Mouse (Mus musculus): Measurements from ENCODE around the gene Fyb2. TPM values are rescaled to one million over a fixed set of nuclear protein-coding genes. Genes with fewer than 3 reads are reported as not detected.

Gene Fyb2
- polyA plus RNA-seq, 1 experiment from 2014 or later: 0.13 TPM

- H3K4me2 ChIP-seq (ENCODE audit: low read depth, low read length): no peak overlapping the region
- ATAC-seq (ENCODE audit: low read depth): no peak
- no peak overlapping the region for H3K4me3 ChIP-seq (ENCODE audit: low read length)
- 65% methylated on average over 5 of the region's 5 CpGs for WGBS
- no peaks in the 10 kb centered on the region for H3K9me3 ChIP-seq (ENCODE audit: control insufficient read depth, low read length)
- no peak overlapping the region for H3K27ac ChIP-seq (ENCODE audit: low read length)
- no peaks in the 10 kb centered on the region for H3K36me3 ChIP-seq (ENCODE audit: control insufficient read depth, insufficient read depth, low read length)
- H3K27me3 ChIP-seq (ENCODE audit: control insufficient read depth, insufficient read depth, low read depth, low read length): no peaks in the 10 kb centered on the region
- no peak overlapping the region for H3K9ac ChIP-seq (ENCODE audit: low read length)
- H3K4me1 ChIP-seq (replicated peaks; ENCODE audit: control insufficient read depth, insufficient read depth, low read length): no peaks in the 10 kb centered on the region
These were observed 19.7 kb upstream of the Fyb2 start for GRCm38 (mm10) chr4:104893588-104893987.

DNA sequence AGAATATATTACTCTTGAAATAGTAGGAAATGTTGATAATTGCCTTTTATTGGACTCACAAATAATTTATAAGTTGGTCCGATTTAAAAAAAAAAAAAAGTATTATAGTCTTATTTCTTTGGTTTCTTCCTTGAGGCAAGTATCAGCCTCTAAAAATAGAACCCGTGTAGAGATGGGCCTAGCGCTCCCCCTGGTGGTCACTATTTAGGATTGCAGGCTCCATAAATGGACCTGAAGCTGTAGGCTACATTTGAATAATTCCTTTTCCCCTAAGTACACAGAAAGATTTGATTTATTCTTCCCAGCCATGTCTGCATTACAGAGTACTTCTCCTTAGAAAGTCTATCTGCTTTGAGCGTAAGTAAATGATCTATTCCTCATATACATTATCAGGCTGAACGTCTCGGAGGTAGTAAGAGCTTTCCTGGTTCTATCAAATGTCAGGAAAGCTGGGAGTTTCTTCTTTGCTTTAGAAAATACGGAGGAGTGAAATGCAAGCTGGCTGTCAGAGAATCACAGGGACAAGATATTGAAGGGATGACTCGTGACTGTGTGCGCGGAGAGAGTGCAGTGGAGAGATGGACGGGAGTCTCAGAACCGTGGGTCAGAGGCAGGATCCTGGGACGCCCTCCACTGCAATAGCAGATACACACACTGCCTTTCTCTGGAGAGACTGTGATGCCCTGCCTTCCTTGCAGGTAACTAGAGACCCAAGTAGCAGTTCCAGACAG lies 19.1 kb upstream of the Fyb2 start:
- H3K27me3 ChIP-seq (ENCODE audit: control insufficient read depth, insufficient read depth, low read depth, low read length): no peaks in the 10 kb centered on the region
- H3K4me1 ChIP-seq (replicated peaks; ENCODE audit: control insufficient read depth, insufficient read depth, low read length): no peaks in the 10 kb centered on the region
- H3K4me3 ChIP-seq (ENCODE audit: low read length): no peak overlapping the region
- no peak for ATAC-seq (ENCODE audit: low read depth)
- no peak overlapping the region for H3K27ac ChIP-seq (ENCODE audit: low read length)
- H3K9ac ChIP-seq (ENCODE audit: low read length): no peak overlapping the region
- H3K4me2 ChIP-seq (ENCODE audit: low read depth, low read length): no peak overlapping the region
- H3K36me3 ChIP-seq (ENCODE audit: control insufficient read depth, insufficient read depth, low read length): no peaks in the 10 kb centered on the region
- WGBS: 51% methylated on average over 13 of the region's 13 CpGs
- H3K9me3 ChIP-seq (ENCODE audit: control insufficient read depth, low read length): no peaks in the 10 kb centered on the region

- H3K36me3 ChIP-seq (ENCODE audit: control insufficient read depth, insufficient read depth, low read length): no peaks in the 10 kb centered on the region
- no peaks in the 10 kb centered on the region for H3K9me3 ChIP-seq (ENCODE audit: control insufficient read depth, low read length)
- no peak overlapping the region for H3K4me2 ChIP-seq (ENCODE audit: low read depth, low read length)
- H3K27ac ChIP-seq (ENCODE audit: low read length): no peak overlapping the region
- ATAC-seq (ENCODE audit: low read depth): no peak
- WGBS: 74% methylated on average over 2 of the region's 2 CpGs
- no peak overlapping the region for H3K4me3 ChIP-seq (ENCODE audit: low read length)
- no peaks in the 10 kb centered on the region for H3K27me3 ChIP-seq (ENCODE audit: control insufficient read depth, insufficient read depth, low read depth, low read length)
- no peaks in the 10 kb centered on the region for H3K4me1 ChIP-seq (replicated peaks; ENCODE audit: control insufficient read depth, insufficient read depth, low read length)
- H3K9ac ChIP-seq (ENCODE audit: low read length): no peak overlapping the region
These were observed 10.4 kb upstream of the Fyb2 start for GRCm38 (mm10) chr4:104902836-104903235.

DNA sequence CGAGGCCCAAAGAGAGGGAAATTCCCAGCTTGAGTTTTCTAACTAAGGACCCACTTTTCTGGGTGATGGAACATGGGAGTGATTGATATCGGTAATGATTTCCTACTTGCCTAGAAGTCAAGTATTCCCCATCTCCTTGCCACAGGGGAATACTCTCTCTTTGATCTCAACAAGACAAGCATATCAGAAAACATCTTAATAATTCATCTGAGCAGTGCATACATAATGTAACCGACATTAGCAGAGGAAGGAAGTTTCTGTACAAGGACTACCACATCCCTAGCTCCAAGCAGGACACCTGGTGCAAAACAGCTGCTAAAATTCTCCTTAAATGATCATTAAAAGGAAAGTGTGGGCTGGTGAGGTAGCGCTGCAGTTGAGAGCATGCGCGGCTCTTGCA lies 8.2 kb upstream of the Fyb2 start:
- no peaks in the 10 kb centered on the region for H3K9me3 ChIP-seq (ENCODE audit: control insufficient read depth, low read length)
- WGBS: 81% methylated on average over 6 of the region's 6 CpGs
- no peaks in the 10 kb centered on the region for H3K36me3 ChIP-seq (ENCODE audit: control insufficient read depth, insufficient read depth, low read length)
- H3K27ac ChIP-seq (ENCODE audit: low read length): no peak overlapping the region
- no peak for ATAC-seq (ENCODE audit: low read depth)
- no peak overlapping the region for H3K4me2 ChIP-seq (ENCODE audit: low read depth, low read length)
- H3K9ac ChIP-seq (ENCODE audit: low read length): no peak overlapping the region
- no peak overlapping the region for H3K4me3 ChIP-seq (ENCODE audit: low read length)
- no peaks in the 10 kb centered on the region for H3K4me1 ChIP-seq (replicated peaks; ENCODE audit: control insufficient read depth, insufficient read depth, low read length)
- H3K27me3 ChIP-seq (ENCODE audit: control insufficient read depth, insufficient read depth, low read depth, low read length): no peaks in the 10 kb centered on the region

DNA sequence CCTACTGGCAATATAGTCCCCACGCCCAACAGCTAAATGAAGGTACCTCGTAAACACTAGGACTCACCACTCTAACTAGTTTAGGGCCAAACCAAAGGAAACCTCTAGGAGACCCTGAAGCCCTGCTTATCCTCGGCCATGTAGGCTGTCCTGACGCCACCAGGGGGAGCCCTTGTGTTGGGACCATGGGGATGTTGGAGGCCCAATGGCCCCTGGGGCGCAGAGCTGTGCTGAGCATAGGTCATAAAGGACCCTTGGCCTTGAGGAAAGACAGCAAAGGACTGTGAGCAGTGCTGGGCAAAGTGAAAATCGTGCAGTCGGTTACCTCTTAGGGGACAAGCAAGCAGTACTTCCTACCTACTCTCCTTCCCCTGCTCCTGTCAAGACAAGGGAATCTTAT lies 1.6 kb upstream of the Fyb2 start:
- WGBS: 32% methylated on average over 7 of the region's 7 CpGs
- Histone ChIP-seq H3K36me3 (ENCODE audit: control insufficient read depth, insufficient read depth, low read length) (no peaks in the 10 kb centered on the region), H3K4me1 (replicated peaks; ENCODE audit: control insufficient read depth, insufficient read depth, low read length) (no peaks in the 10 kb centered on the region), H3K27ac (ENCODE audit: low read length) (no peak overlapping the region), H3K9me3 (ENCODE audit: control insufficient read depth, low read length) (no peaks in the 10 kb centered on the region), H3K9ac (ENCODE audit: low read length) (no peak overlapping the region), H3K4me3 (ENCODE audit: low read length) (no peak overlapping the region), H3K4me2 (ENCODE audit: low read depth, low read length) (no peak overlapping the region), H3K27me3 (ENCODE audit: control insufficient read depth, insufficient read depth, low read depth, low read length) (no peaks in the 10 kb centered on the region; the same call in 1 of the 2 replicates)
- ATAC-seq (ENCODE audit: low read depth): peak; percentile 68

DNA sequence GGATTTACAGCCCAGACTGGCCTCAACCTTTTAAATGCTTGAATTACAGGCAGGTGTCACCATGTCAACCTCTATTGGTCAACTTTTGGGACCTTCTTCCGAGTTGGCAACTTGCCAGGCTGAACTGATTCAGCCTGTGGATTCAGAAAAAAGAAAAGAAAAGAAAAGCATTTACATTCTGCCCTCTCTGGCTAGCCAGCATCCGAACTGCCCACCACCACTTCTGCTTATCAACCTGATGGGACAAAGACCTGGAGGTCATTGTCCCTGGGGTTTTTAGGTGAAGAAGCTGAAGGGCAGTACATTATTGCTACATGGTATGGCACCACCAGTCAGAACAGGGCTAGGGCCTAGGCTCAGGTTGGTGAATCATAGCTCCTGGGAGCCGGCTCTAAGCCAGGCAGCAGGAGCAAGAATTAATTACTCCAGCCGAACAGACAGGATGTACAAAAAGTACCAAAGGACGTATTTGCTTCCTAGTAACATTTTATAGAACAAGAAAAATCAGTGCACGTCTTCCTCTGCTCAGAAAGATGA lies 1.5 kb downstream of the Fyb2 start:
- Histone ChIP-seq H3K27ac (ENCODE audit: low read length) (no peak overlapping the region), H3K36me3 (ENCODE audit: control insufficient read depth, insufficient read depth, low read length) (no peaks in the 10 kb centered on the region), H3K9me3 (ENCODE audit: control insufficient read depth, low read length) (no peaks in the 10 kb centered on the region), H3K4me3 (ENCODE audit: low read length) (no peak overlapping the region), H3K9ac (ENCODE audit: low read length) (no peak overlapping the region), H3K4me2 (ENCODE audit: low read depth, low read length) (no peak overlapping the region), H3K27me3 (ENCODE audit: control insufficient read depth, insufficient read depth, low read depth, low read length) (no peaks in the 10 kb centered on the region; the same call in 1 of the 2 replicates), H3K4me1 (replicated peaks; ENCODE audit: control insufficient read depth, insufficient read depth, low read length) (no peaks in the 10 kb centered on the region)
- ATAC-seq (ENCODE audit: low read depth): no peak
- WGBS: 59% methylated on average over 6 of the region's 6 CpGs

DNA sequence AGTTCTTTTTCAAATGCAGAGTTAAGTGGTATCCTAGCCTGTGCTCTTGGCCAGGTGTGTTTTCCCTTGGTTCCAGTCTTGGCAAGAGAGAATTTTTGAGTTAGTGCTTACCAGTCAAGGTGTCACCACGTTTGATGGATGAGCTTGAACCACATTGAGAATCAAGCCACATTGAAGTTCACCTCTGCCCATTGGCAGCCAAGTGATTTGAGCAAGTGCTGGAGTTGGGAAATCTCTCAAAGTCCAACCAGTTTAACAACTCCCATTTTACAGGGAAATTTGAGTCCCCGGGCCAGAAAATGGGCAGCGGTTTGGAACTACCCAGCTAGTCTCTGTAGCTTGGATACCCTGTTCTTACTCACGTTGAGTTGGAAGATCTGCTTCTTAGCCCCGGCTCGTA lies 4.8 kb downstream of the Fyb2 start:
- H3K4me1 ChIP-seq (replicated peaks; ENCODE audit: control insufficient read depth, insufficient read depth, low read length): no peaks in the 10 kb centered on the region
- H3K27ac ChIP-seq (ENCODE audit: low read length): no peak overlapping the region
- no peaks in the 10 kb centered on the region for H3K9me3 ChIP-seq (ENCODE audit: control insufficient read depth, low read length)
- no peak overlapping the region for H3K4me2 ChIP-seq (ENCODE audit: low read depth, low read length)
- 77% methylated on average over 6 of the region's 6 CpGs for WGBS
- H3K36me3 ChIP-seq (ENCODE audit: control insufficient read depth, insufficient read depth, low read length): no peaks in the 10 kb centered on the region
- no peak for ATAC-seq (ENCODE audit: low read depth)
- no peak overlapping the region for H3K4me3 ChIP-seq (ENCODE audit: low read length)
- H3K9ac ChIP-seq (ENCODE audit: low read length): no peak overlapping the region
- no peaks in the 10 kb centered on the region; the same call in 1 of the 2 replicates for H3K27me3 ChIP-seq (ENCODE audit: control insufficient read depth, insufficient read depth, low read depth, low read length)

- ATAC-seq (ENCODE audit: low read depth): no peak
- WGBS: 80% methylated on average over 5 of the region's 5 CpGs
These were observed 12.1 kb downstream of the Fyb2 start for GRCm38 (mm10) chr4:104925383-104925782.

GRCm38 (mm10) chr4:104929165-104929564 lies 15.9 kb downstream of the Fyb2 start:
- Histone ChIP-seq H3K9me3 (ENCODE audit: control insufficient read depth, low read length) (no peaks in the 10 kb centered on the region), H3K9ac (ENCODE audit: low read length) (no peak overlapping the region), H3K4me3 (ENCODE audit: low read length) (no peak overlapping the region), H3K4me2 (ENCODE audit: low read depth, low read length) (no peak overlapping the region), H3K4me1 (replicated peaks; ENCODE audit: control insufficient read depth, insufficient read depth, low read length) (no peaks in the 10 kb centered on the region), H3K27me3 (ENCODE audit: control insufficient read depth, insufficient read depth, low read depth, low read length) (no peaks in the 10 kb centered on the region), H3K27ac (ENCODE audit: low read length) (no peak overlapping the region), H3K36me3 (ENCODE audit: control insufficient read depth, insufficient read depth, low read length) (no peaks in the 10 kb centered on the region)
- no peak for ATAC-seq (ENCODE audit: low read depth)
- WGBS: 76% methylated on average over 7 of the region's 7 CpGs

More at GRCm38 (mm10) chr4:104925383-104925782, 12.1 kb downstream of the Fyb2 start:
- no peaks in the 10 kb centered on the region for H3K36me3 ChIP-seq (ENCODE audit: control insufficient read depth, insufficient read depth, low read length)
- H3K4me3 ChIP-seq (ENCODE audit: low read length): no peak overlapping the region
- H3K4me1 ChIP-seq (replicated peaks; ENCODE audit: control insufficient read depth, insufficient read depth, low read length): no peaks in the 10 kb centered on the region
- no peak overlapping the region for H3K27ac ChIP-seq (ENCODE audit: low read length)
- H3K27me3 ChIP-seq (ENCODE audit: control insufficient read depth, insufficient read depth, low read depth, low read length): no peaks in the 10 kb centered on the region
- no peaks in the 10 kb centered on the region for H3K9me3 ChIP-seq (ENCODE audit: control insufficient read depth, low read length)
- no peak overlapping the region for H3K4me2 ChIP-seq (ENCODE audit: low read depth, low read length)
- H3K9ac ChIP-seq (ENCODE audit: low read length): no peak overlapping the region
